Mouse (Mus musculus): ENCODE data around the gene Phf23.
A peak's percentile ranks its signal among the peaks of the same experiment; 100 is the strongest.

- TF ChIP-seq POLR2A (IDR thresholded peaks at IDR 0.05; ENCODE audit: borderline replicate concordance, low read depth, low read length) (no peak), CTCF (IDR thresholded peaks at IDR 0.05; ENCODE audit: low read depth, low read length) (peak; percentile 54; the same call in 1 of the 2 replicates)
Observed at GRCm38 (mm10) chr11:69960616-69961015, 35.0 kb upstream of the Phf23 start.

Measured in bone marrow macrophage, adult 2 months (primary cell).